Mouse (Mus musculus) adrenal gland (tissue): ENCODE data around the gene Gpn2.

Source experiments
- intact Hi-C: fragments of 180-260 bp; cut with DNase I; formaldehyde crosslinking; loops from one replicate; pipeline ENCODE4 v1.15.1; 2025
- long read RNA-seq, 2 experiments: library from polyadenylated mRNA; unstranded; transcript quantifications; one replicate each; pipeline ENCODE4 v2.0.0; 2020; ENCODE audit warnings: borderline replicate concordance in 1 of 2; ENCODE audit not compliant: insufficient replicate concordance in 1 of 2

Gene Gpn2
- long read RNA-seq, experiment 1, transcript Gpn2-201 (5 exons, 1,367 nt): major isoform, 6 of 9 reads
- long read RNA-seq, experiment 1, partial matches to known transcripts: 0 of 9 reads
- long read RNA-seq, experiment 1, other reads (novel, unspliced or antisense): 2 of 9 reads
- long read RNA-seq, experiment 2, transcript Gpn2-201 (5 exons, 1,367 nt): major isoform, 11 of 15 reads
- long read RNA-seq, experiment 2, partial matches to known transcripts: 1 of 15 reads
- long read RNA-seq, experiment 2, other reads (novel, unspliced or antisense): 2 of 15 reads

GRCm38 (mm10) chr4:133584059-133584951, at the start of gene Gpn2:
Gene Gpn2 (plus strand): TSS chr4:133584362.
- intact Hi-C loops: no loop called here

GRCm38 (mm10) chr4:133536081-133536480, 48.1 kb upstream of the Gpn2 start:
- intact Hi-C loops: no loop called here

- intact Hi-C loops: no loop called here
Measured at GRCm38 (mm10) chr4:133536652-133537051, 47.5 kb upstream of the Gpn2 start.

GRCm38 (mm10) chr4:133545272-133546231, 38.6 kb upstream of the Gpn2 start, which contains the start of gene Nudc:
Gene Nudc (minus strand): TSS chr4:133545996.
- intact Hi-C loops: no loop called here

GRCm38 (mm10) chr4:133552029-133552428, 32.1 kb upstream of the Gpn2 start:
- intact Hi-C loops: no loop called here

- intact Hi-C loops: no loop called here
Measured at GRCm38 (mm10) chr4:133552768-133553447, 31.3 kb upstream of the Gpn2 start, which contains the start of gene Nr0b2. Gene Nr0b2 (plus strand): TSS chr4:133553376.

- intact Hi-C loops: no loop called here
Measured at GRCm38 (mm10) chr4:133553448-133554330, 30.5 kb upstream of the Gpn2 start.

GRCm38 (mm10) chr4:133557041-133557717, 27.0 kb upstream of the Gpn2 start:
- intact Hi-C loops: no loop called here

GRCm38 (mm10) chr4:133559846-133560245, 24.3 kb upstream of the Gpn2 start:
- intact Hi-C loops: no loop called here

GRCm38 (mm10) chr4:133561622-133562021, 22.5 kb upstream of the Gpn2 start:
- intact Hi-C loops: no loop called here

- intact Hi-C loops: no loop called here
Measured at GRCm38 (mm10) chr4:133563123-133563571, 21.0 kb upstream of the Gpn2 start.

GRCm38 (mm10) chr4:133567251-133567650, 16.9 kb upstream of the Gpn2 start:
- intact Hi-C loops: no loop called here

- intact Hi-C loops: no loop called here
Measured at GRCm38 (mm10) chr4:133569291-133570065, 14.7 kb upstream of the Gpn2 start.

- intact Hi-C loops: no loop called here
Measured at GRCm38 (mm10) chr4:133570066-133570466, 14.1 kb upstream of the Gpn2 start.

GRCm38 (mm10) chr4:133574070-133574842, 9.9 kb upstream of the Gpn2 start, which contains the start of gene Gpatch3:
Gene Gpatch3 (plus strand): TSS chr4:133574745.
- intact Hi-C loops: no loop called here

GRCm38 (mm10) chr4:133574843-133575202, 9.3 kb upstream of the Gpn2 start:
- intact Hi-C loops: no loop called here

GRCm38 (mm10) chr4:133577983-133578382, 6.2 kb upstream of the Gpn2 start:
- intact Hi-C loops: no loop called here
